Mouse (Mus musculus) fibroblast of lung, adult 2 months (primary cell): ENCODE data around the gene Hmcn1.
A peak's percentile ranks its signal among the peaks of the same experiment; 100 is the strongest.

Experiments
- DNase-seq: peaks from one replicate; pipeline ENCODE4 v3.0.0-alpha.2; 2011; ENCODE audit warnings: low read depth

Hmcn1 gene

GRCm38 (mm10) chr1:150779902-150780301 lies 213.3 kb downstream of the Hmcn1 start:
- no peak for DNase-seq

- DNase-seq, result no peak
Measured at GRCm38 (mm10) chr1:150776741-150777140, 216.5 kb downstream of the Hmcn1 start.

- no peak for DNase-seq
Measured at GRCm38 (mm10) chr1:150775742-150776141, 217.5 kb downstream of the Hmcn1 start.

GRCm38 (mm10) chr1:150772958-150773357 lies 220.3 kb downstream of the Hmcn1 start:
- DNase-seq, result no peak

GRCm38 (mm10) chr1:150770948-150771521 lies 222.2 kb downstream of the Hmcn1 start:
- no peak for DNase-seq

GRCm38 (mm10) chr1:150769836-150770235 lies 223.4 kb downstream of the Hmcn1 start:
- DNase-seq, result no peak

- peak; percentile 20 for DNase-seq
Measured at GRCm38 (mm10) chr1:150761678-150762077, 231.6 kb downstream of the Hmcn1 start.

- DNase-seq, result peak; percentile 64
Measured at GRCm38 (mm10) chr1:150760801-150761331, 232.4 kb downstream of the Hmcn1 start.

- DNase-seq, result no peak
Measured at GRCm38 (mm10) chr1:150759476-150760079, 233.7 kb downstream of the Hmcn1 start.

GRCm38 (mm10) chr1:150753920-150754319 lies 239.3 kb downstream of the Hmcn1 start:
- no peak for DNase-seq

- DNase-seq, result no peak
Measured at GRCm38 (mm10) chr1:150748783-150749182, 244.5 kb downstream of the Hmcn1 start.

GRCm38 (mm10) chr1:150747771-150748170 lies 245.5 kb downstream of the Hmcn1 start:
- no peak for DNase-seq

- no peak for DNase-seq
Measured at GRCm38 (mm10) chr1:150743097-150743843, 250.0 kb downstream of the Hmcn1 start.

GRCm38 (mm10) chr1:150742376-150743087 lies 250.7 kb downstream of the Hmcn1 start:
- DNase-seq, result no peak

GRCm38 (mm10) chr1:150711438-150711837 lies 281.8 kb downstream of the Hmcn1 start:
- DNase-seq, result no peak

GRCm38 (mm10) chr1:150706502-150706901 lies 286.7 kb downstream of the Hmcn1 start:
- DNase-seq, result no peak

- no peak for DNase-seq
Measured at GRCm38 (mm10) chr1:150697749-150698148, 295.5 kb downstream of the Hmcn1 start.

- no peak for DNase-seq
Measured at GRCm38 (mm10) chr1:150682044-150682443, 311.2 kb downstream of the Hmcn1 start.

- DNase-seq, result no peak
Measured at GRCm38 (mm10) chr1:150681433-150681832, 311.8 kb downstream of the Hmcn1 start.

GRCm38 (mm10) chr1:150681006-150681405 lies 312.2 kb downstream of the Hmcn1 start:
- no peak for DNase-seq

GRCm38 (mm10) chr1:150680345-150680744 lies 312.9 kb downstream of the Hmcn1 start:
- DNase-seq, result no peak

GRCm38 (mm10) chr1:150645314-150645713 lies 347.9 kb downstream of the Hmcn1 start:
- no peak for DNase-seq
